Mouse (Mus musculus) retina, embryonic 14.5 days (tissue): Measurements from ENCODE around the gene Fam206a.

ENCODE experiments used
- DNase-seq: peaks from one replicate; pipeline ENCODE4 v3.0.0-alpha.2; 2015; ENCODE audit warnings: low spot score

Fam206a gene

GRCm38 (mm10) chr4:56844911-56845310 is 42.8 kb downstream of the Fam206a start:
- DNase-seq, result no peak

- no peak for DNase-seq
Measured at GRCm38 (mm10) chr4:56845896-56846533, 43.9 kb downstream of the Fam206a start.

GRCm38 (mm10) chr4:56847400-56847799 is 45.3 kb downstream of the Fam206a start:
- DNase-seq, result no peak

GRCm38 (mm10) chr4:56848044-56848443 is 45.9 kb downstream of the Fam206a start:
- DNase-seq, result no peak

GRCm38 (mm10) chr4:56850724-56851123 is 48.6 kb downstream of the Fam206a start:
- DNase-seq, result peak; percentile 31

- DNase-seq, result no peak
Measured at GRCm38 (mm10) chr4:56855935-56856334, 53.8 kb downstream of the Fam206a start.

GRCm38 (mm10) chr4:56856371-56856949 is 54.3 kb downstream of the Fam206a start:
- peak; percentile 20 for DNase-seq

- DNase-seq, result no peak
Measured at GRCm38 (mm10) chr4:56858733-56859132, 56.6 kb downstream of the Fam206a start.
